Mouse (Mus musculus): ENCODE results near the gene Sgo1. TPM values are rescaled to one million over a fixed set of nuclear protein-coding genes. Genes with fewer than 3 reads are reported as not detected.

Gene Sgo1
- total RNA-seq, 2 experiments from 2014 or later = 36.5 to 68.3 TPM

DNA sequence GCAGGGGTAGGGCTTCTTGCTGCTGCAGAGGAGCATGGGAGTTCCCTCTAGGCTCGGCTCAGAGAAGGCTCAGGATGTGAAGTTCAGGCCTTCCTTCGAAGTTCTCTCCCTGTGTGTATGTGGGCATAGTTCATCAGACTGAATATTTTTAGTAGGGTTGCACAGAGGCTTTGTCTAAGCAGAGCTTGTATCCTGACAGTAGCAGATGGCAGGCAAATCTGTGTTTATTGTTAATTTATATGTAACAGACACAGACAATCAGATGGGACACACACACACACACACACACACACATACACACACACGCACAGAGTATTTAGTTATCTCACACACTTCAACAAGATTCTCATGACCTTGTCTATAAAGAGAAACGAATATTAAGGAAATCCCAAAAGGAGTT is 34.5 kb downstream of the Sgo1 start:
- no peak for ATAC-seq (ENCODE audit: poor library complexity, severe bottlenecking)

DNA sequence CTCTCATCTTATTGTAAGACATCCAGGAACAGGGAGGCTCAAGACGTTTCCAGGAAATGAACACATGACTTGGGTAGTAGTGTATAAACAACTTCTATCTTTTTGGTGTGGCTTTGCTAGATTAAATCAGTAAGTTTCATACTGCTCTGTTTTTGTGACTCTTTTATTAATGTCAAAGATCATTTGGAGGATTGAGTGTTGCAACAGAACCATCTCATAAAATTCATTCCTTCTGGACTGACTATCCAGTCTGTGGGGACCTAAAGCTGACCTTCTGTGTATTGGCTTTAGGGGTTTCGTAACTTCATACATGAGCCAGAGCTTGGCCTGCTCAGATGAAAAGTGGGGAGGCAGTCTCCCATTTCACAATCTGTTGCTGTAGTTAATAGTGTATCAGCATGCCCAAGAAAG is 38.9 kb downstream of the Sgo1 start:
- ATAC-seq (ENCODE audit: poor library complexity, severe bottlenecking) = no peak

DNA sequence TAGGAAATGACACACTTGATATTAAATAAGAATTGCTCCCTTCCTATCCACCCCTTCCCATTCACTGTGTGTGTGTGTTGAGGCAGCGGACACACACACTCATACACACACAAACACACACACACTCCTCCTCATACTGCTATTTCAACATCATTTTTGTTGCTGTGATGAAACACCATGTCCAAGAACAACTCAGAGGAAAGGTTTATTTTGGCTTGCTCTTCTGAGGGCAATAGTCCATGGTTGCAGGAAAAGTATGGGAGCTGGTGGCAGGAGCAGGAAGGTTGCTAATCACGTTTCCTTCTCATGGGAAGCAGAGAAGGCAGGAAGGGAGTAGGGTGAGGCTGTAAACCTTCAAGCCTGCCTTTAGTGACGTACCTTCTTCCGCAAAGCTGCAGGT is 45.8 kb downstream of the Sgo1 start:
- no peak for ATAC-seq (ENCODE audit: poor library complexity, severe bottlenecking)

DNA sequence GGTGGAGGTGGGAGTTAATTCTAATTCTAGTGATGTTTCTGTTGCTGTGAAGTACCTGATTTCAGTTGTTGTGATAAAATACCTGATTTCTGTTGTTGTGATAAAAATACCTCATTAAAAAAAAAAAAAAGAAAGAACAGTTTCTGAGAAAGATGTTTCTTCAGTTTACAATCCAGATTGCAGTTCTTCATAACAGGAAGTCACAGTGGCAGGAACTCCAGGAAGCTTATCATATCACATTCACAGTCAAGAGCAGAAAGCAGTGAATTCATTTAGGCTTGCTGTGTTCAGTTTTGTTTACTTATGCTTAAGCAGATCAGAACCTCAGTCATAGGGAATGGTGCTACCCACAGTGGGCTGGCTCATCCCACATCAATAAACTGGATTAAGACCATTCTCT is 57.8 kb downstream of the Sgo1 start:
- no peak for ATAC-seq (ENCODE audit: poor library complexity, severe bottlenecking)

DNA sequence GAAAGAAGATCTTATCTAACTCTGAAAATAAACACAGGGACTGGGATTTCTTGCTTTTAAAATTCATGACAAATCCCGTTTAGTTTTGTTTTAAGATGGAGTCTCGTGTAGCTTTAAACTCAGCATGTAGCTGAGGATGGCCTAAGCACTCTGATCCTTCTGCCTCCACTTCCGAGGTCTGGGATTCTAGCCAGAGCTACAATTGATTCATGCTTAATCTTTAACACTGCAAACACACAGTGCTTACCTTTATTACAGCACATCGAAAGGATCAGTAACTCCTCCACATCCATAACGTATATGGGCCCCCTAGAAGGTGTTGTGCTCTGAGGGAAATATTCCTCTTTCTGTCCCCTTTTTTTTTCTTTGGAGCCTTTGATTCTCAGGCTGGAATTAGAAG is 61.0 kb downstream of the Sgo1 start:
- ATAC-seq (ENCODE audit: poor library complexity, severe bottlenecking) = no peak

DNA sequence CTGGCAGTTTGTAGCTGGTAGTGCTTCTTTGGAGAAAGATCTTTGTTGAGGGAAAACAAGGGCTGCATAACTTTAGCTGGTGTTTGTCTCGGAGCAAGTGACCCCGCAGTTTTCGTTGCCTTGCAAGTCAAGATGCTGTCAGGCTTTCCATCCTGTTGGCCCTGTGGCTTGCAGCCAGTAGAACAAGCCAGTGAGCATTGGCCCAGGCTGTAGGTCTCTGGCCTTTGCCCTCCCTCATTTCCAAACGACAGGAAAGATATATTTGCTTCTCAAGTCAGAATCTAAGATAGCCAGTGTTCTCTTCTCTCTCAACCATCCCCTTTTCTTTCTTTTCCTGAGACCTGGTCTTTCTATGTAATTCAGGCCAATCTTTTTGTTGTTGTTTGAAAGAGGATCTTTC is 61.6 kb downstream of the Sgo1 start:
- ATAC-seq (ENCODE audit: poor library complexity, severe bottlenecking) = no peak

DNA sequence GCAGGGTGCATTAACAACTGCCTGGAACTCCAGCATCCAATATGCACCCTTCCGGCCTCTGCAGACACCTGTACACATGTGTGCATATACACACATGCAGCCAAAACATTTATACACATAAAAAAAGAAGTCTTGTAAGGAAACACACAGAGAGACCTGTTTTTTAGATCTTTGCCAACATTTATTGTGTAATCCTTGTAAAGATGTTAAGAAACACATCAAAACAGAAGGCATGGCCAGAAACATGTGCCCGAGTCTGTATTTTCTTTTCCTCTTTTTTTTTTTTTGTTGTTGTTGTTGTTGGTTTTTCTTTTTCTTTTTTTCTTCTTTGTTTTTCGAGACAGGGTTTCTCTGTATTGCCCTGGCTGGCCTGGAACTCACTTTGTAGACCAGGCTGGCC is 63.0 kb downstream of the Sgo1 start:
- ATAC-seq (ENCODE audit: poor library complexity, severe bottlenecking) = 0 out of 2 replicates have a peak, but pooled peaks have one; percentile 21

Other genes starting within 250 kb of the Sgo1 start
- not detected in 2 replicates for gene Efhb, start 226.0 kb downstream of the Sgo1 start, total RNA-seq (2015)
- 0.15 TPM in 1 of 2 replicates, not detected in the other for gene Efhb, start 226.0 kb downstream of the Sgo1 start, total RNA-seq (2017)
- 77.1 and 81.5 TPM in 2 replicates for gene Rab5a, start 210.1 kb downstream of the Sgo1 start, total RNA-seq (2015)
- 90.5 and 93.7 TPM in 2 replicates for gene Rab5a, start 210.1 kb downstream of the Sgo1 start, total RNA-seq (2017)
- not detected in 2 replicates for gene Pp2d1, start 149.9 kb downstream of the Sgo1 start, total RNA-seq (2015)
- gene Pp2d1, start 149.9 kb downstream of the Sgo1 start, total RNA-seq (2017) = not detected in 2 replicates
- gene Kat2b, start 122.5 kb downstream of the Sgo1 start, total RNA-seq (2015) = 38.9 and 41.4 TPM in 2 replicates
- gene Kat2b, start 122.5 kb downstream of the Sgo1 start, total RNA-seq (2017) = 57.9 and 72.6 TPM in 2 replicates
- gene Sult1c2, start 157.0 kb upstream of the Sgo1 start, total RNA-seq (2015) = not detected in 2 replicates
- gene Sult1c2, start 157.0 kb upstream of the Sgo1 start, total RNA-seq (2017) = not detected in 2 replicates

All from megakaryocyte, adult 5-6 weeks (primary cell).